Mouse (Mus musculus): ENCODE results near the gene Apold1. TPM values are rescaled to one million over a fixed set of nuclear protein-coding genes. Genes with fewer than 3 reads are reported as not detected.

Gene Apold1
- polyA plus RNA-seq, 1 experiment from 2014 or later: 3.7 TPM

DNA sequence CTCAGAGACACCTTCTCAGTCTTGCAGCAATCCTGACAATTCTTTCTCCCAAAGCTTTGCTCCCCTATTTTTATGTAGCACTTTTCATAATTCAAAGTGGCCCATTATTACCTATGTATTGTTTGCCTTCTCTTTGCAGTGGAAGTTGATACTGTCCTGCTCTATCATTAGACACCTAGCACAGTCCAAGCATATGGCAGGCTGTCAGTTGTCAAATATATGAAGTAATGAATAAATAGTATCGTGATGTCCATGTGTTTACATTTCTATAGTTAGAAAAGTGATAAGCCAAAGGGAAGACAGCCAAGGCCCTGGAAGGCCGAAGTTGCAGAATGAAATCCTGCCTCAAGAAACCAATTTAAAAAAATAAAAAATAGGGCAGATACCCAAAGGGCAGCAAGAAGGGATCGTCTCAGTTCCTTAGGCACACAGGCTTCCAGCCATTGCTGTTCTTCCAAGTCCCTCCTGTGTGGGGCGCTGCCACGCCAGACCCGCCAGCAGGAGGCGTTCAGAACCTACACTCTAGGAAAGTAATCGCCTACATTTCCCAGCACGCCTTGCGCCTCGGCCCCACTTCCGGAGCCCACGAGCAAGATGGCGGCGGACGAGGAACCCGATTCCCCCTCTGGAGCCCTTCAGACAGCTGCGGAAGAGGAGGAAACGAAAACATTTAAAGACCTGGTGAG, 29.7 kb downstream of the Apold1 start, which contains the start of gene Ddx47:
Gene Ddx47 (plus strand): TSS at position 565 of the 686 bp plus-strand sequence.
- Histone ChIP-seq H3K36me3 (replicated peaks) (peaks cover 26% of the 10 kb centered on the region), H3K4me2 (peak within 1 kb of the TSS; percentile 86), H3K27ac (no peak within 1 kb of the TSS), H3K4me3 (replicated peaks) (peak within 1 kb of the TSS; percentile 81), H3K4me1 (peaks cover 8% of the 10 kb centered on the region), H3K9me3 (no peaks in the 10 kb centered on the region), H3K27me3 (no peaks in the 10 kb centered on the region), H3K9ac (peak within 1 kb of the TSS; percentile 78)
- peak; percentile 94 for ATAC-seq (ENCODE audit: low FRiP score)
- 7% methylated on average over 19 of the region's 19 CpGs for WGBS

DNA sequence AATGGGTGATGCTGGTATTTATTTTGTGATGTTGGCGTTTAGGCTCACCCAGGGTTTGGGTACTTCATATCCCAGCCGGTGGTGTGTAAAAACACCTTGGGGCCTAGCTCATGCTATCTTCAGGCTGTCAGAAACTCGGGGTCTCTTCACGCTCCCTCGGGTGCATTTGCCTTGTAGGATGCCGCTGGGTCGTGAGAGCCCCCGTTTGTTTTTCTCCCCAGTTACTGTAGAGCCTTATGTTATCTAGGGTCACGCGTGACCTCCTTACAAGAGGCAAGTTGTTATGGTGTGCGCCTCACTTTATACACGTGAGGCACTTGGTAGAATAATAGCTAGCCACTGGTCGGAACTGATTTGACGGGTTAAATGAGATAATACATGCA, 30.2 kb downstream of the Apold1 start:
- H3K27ac ChIP-seq: no peak overlapping the region
- peak; percentile 80; the same call in 1 of the 2 replicates for ATAC-seq (ENCODE audit: low FRiP score)
- 2% methylated on average over 14 of the region's 14 CpGs for WGBS
- H3K36me3 ChIP-seq (replicated peaks): peaks cover 31% of the 10 kb centered on the region
- peak overlapping the region; percentile 78 for H3K9ac ChIP-seq
- no peaks in the 10 kb centered on the region for H3K27me3 ChIP-seq
- H3K9me3 ChIP-seq: no peaks in the 10 kb centered on the region
- H3K4me1 ChIP-seq: peaks cover 8% of the 10 kb centered on the region
- H3K4me3 ChIP-seq (replicated peaks): peak overlapping the region; percentile 81
- peak overlapping the region; percentile 86 for H3K4me2 ChIP-seq

GRCm38 (mm10) chr6:135017211-135017610, 35.7 kb downstream of the Apold1 start:
- H3K9ac ChIP-seq: no peak overlapping the region
- H3K9me3 ChIP-seq: no peaks in the 10 kb centered on the region
- no peak for ATAC-seq (ENCODE audit: low FRiP score)
- peaks cover 86% of the 10 kb centered on the region for H3K36me3 ChIP-seq (replicated peaks)
- no peak overlapping the region for H3K27ac ChIP-seq
- no peaks in the 10 kb centered on the region for H3K27me3 ChIP-seq
- no peak overlapping the region for H3K4me2 ChIP-seq
- peaks cover 5% of the 10 kb centered on the region for H3K4me1 ChIP-seq
- 96% methylated on average over 11 of the region's 11 CpGs for WGBS
- H3K4me3 ChIP-seq (replicated peaks): no peak overlapping the region

- no peaks in the 10 kb centered on the region for H3K27me3 ChIP-seq
- no peak overlapping the region for H3K27ac ChIP-seq
- ATAC-seq (ENCODE audit: low FRiP score): no peak
- no peak overlapping the region for H3K9ac ChIP-seq
- peaks cover 100% of the 10 kb centered on the region for H3K36me3 ChIP-seq (replicated peaks)
- no peaks in the 10 kb centered on the region for H3K4me1 ChIP-seq
- no peaks in the 10 kb centered on the region for H3K9me3 ChIP-seq
- H3K4me2 ChIP-seq: no peak overlapping the region
- no peak overlapping the region for H3K4me3 ChIP-seq (replicated peaks)
- WGBS: 93% methylated on average over 10 of the region's 10 CpGs
These were observed 38.0 kb downstream of the Apold1 start for GRCm38 (mm10) chr6:135019564-135019963.

DNA sequence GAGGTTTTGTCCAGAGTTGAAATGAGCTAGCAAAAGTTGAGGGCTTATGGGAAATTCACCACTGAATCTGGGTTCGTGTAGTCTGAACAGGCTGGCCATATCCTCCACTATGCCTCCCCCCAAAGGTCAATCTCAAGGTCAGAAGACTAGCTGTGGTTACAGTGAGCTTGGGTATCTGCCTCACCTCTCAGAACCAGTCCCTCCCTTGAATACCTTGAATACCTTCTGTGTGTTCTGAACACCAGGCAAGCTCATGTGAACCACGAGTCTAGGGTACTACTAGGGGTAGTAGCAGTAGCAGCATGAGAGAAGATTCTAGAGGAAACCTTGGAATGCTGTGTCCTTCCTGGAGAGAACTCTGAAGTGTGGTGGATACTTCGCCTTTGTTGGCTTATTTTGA, 40.1 kb downstream of the Apold1 start:
- Histone ChIP-seq H3K36me3 (replicated peaks) (peaks cover 86% of the 10 kb centered on the region), H3K9me3 (no peaks in the 10 kb centered on the region), H3K4me1 (no peaks in the 10 kb centered on the region), H3K4me2 (no peak overlapping the region), H3K27me3 (no peaks in the 10 kb centered on the region), H3K9ac (no peak overlapping the region), H3K27ac (no peak overlapping the region), H3K4me3 (replicated peaks) (no peak overlapping the region)
- no peak for ATAC-seq (ENCODE audit: low FRiP score)
- 92% methylated on average over 3 of the region's 3 CpGs for WGBS

DNA sequence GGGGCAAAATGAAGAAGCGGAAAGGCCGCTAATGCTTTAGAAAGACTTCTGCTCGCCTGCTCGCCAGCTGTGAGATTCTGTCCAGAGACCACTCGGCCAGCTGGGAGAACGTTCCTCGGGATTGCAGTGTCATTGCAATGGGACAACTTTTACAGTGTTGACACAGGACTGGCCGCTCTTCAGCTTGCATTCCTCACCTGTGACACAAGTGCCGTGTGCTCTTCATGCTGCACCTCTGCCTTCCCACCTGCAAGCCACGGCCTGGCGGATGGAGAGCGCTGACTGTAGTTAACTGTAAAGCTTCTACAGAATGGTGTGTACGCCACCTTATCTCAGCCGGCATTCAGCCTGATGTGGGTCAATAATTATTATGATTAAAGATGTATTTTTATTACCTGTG, 41.9 kb downstream of the Apold1 start:
- 96% methylated on average over 14 of the region's 14 CpGs for WGBS
- H3K27ac ChIP-seq: no peak overlapping the region
- no peak overlapping the region for H3K9ac ChIP-seq
- no peaks in the 10 kb centered on the region for H3K9me3 ChIP-seq
- no peak overlapping the region for H3K4me3 ChIP-seq (replicated peaks)
- H3K4me2 ChIP-seq: no peak overlapping the region
- H3K27me3 ChIP-seq: no peaks in the 10 kb centered on the region
- H3K36me3 ChIP-seq (replicated peaks): peaks cover 68% of the 10 kb centered on the region
- no peak for ATAC-seq (ENCODE audit: low FRiP score)
- H3K4me1 ChIP-seq: no peaks in the 10 kb centered on the region

- peaks cover 53% of the 10 kb centered on the region for H3K36me3 ChIP-seq (replicated peaks)
- no peak for ATAC-seq (ENCODE audit: low FRiP score)
- WGBS: 94% methylated on average over 1 of the region's 1 CpGs
These were observed 43.4 kb downstream of the Apold1 start for GRCm38 (mm10) chr6:135024781-135025420.

GRCm38 (mm10) chr6:135026232-135026631, 44.7 kb downstream of the Apold1 start:
- Histone ChIP-seq H3K36me3 (replicated peaks) (peaks cover 40% of the 10 kb centered on the region), H3K9ac (no peak overlapping the region), H3K27me3 (no peaks in the 10 kb centered on the region), H3K9me3 (no peaks in the 10 kb centered on the region), H3K27ac (no peak overlapping the region), H3K4me1 (no peaks in the 10 kb centered on the region), H3K4me3 (replicated peaks) (no peak overlapping the region), H3K4me2 (no peak overlapping the region)
- ATAC-seq (ENCODE audit: low FRiP score): no peak
- 9% methylated on average over 3 of the region's 3 CpGs for WGBS

More at GRCm38 (mm10) chr6:135024781-135025420, 43.4 kb downstream of the Apold1 start:
- no peak overlapping the region for H3K9ac ChIP-seq
- H3K4me2 ChIP-seq: no peak overlapping the region
- H3K4me1 ChIP-seq: no peaks in the 10 kb centered on the region
- no peaks in the 10 kb centered on the region for H3K27me3 ChIP-seq
- no peak overlapping the region for H3K27ac ChIP-seq
- no peaks in the 10 kb centered on the region for H3K9me3 ChIP-seq
- no peak overlapping the region for H3K4me3 ChIP-seq (replicated peaks)

DNA sequence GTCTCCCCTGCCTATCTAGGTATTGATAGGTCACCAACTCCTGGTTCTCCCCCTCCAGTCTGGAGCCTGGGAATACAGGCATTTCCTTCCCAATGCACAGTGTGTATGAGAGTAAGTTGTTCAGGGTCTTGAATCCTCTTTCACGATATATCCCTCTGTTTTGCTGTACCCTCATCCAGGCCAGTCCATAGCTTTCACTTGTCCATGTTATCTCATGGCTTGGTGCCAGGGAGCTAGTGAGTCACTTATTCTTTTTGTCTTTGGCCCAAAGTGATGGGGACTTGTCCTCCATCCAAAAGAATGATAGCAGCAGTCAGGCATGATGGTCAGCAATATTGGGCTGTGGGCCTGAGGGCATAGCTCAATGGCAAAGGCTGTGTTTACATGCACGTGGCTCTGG, 45.2 kb downstream of the Apold1 start:
- Histone ChIP-seq H3K27me3 (no peaks in the 10 kb centered on the region), H3K4me1 (no peaks in the 10 kb centered on the region), H3K27ac (no peak overlapping the region), H3K4me2 (no peak overlapping the region), H3K9ac (no peak overlapping the region), H3K4me3 (replicated peaks) (no peak overlapping the region), H3K36me3 (replicated peaks) (peaks cover 35% of the 10 kb centered on the region), H3K9me3 (no peaks in the 10 kb centered on the region)
- ATAC-seq (ENCODE audit: low FRiP score): no peak
- WGBS: 89% methylated on average over 2 of the region's 2 CpGs

DNA sequence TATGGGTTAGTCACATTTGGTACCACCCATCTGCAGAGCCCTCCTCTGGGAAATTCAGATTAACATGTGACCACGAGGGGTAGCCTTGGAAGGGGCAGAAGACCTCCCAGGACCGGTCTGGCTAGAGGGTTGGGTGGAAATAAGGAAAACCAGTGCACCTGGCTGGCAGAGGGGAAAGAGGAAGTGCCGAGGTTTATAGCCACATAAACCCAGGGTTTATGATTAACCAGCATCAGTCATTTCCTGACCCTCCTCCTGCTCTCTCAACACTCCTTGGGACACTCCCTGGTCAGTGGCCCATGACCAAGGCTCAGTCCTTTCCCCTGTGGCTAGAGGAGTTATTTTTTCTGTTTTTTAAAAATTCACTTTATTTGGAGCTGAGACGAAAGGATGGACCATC, 47.7 kb downstream of the Apold1 start:
- Histone ChIP-seq H3K9ac (no peak overlapping the region), H3K4me2 (no peak overlapping the region), H3K4me3 (replicated peaks) (no peak overlapping the region), H3K36me3 (replicated peaks) (peaks cover 10% of the 10 kb centered on the region), H3K27me3 (no peaks in the 10 kb centered on the region), H3K9me3 (no peaks in the 10 kb centered on the region), H3K4me1 (no peaks in the 10 kb centered on the region), H3K27ac (no peak overlapping the region)
- ATAC-seq (ENCODE audit: low FRiP score): no peak
- 84% methylated on average over 4 of the region's 4 CpGs for WGBS

Other genes with a start within 250 kb of the Apold1 start
- gene Dusp16, start 189.1 kb upstream of the Apold1 start, polyA plus RNA-seq (2016; fragmentation: Nextera tagmentation; extraction: Ambion mirVana): 20.4 and 22.0 TPM in 2 replicates
- 1.7 and 1.8 TPM in 2 replicates for gene Crebl2, start 151.6 kb upstream of the Apold1 start, polyA plus RNA-seq (2016; fragmentation: Nextera tagmentation; extraction: Ambion mirVana)
- gene Gpr19, start 83.1 kb upstream of the Apold1 start, polyA plus RNA-seq (2016; fragmentation: Nextera tagmentation; extraction: Ambion mirVana): 38.5 and 45.6 TPM in 2 replicates
- gene Cdkn1b, start 61.3 kb upstream of the Apold1 start, polyA plus RNA-seq (2016; fragmentation: Nextera tagmentation; extraction: Ambion mirVana): 36.4 and 40.5 TPM in 2 replicates
- 91.3 and 93.0 TPM in 2 replicates for gene Ddx47, start 29.9 kb downstream of the Apold1 start, polyA plus RNA-seq (2016; fragmentation: Nextera tagmentation; extraction: Ambion mirVana)
- gene Gprc5a, start 83.9 kb downstream of the Apold1 start, polyA plus RNA-seq (2016; fragmentation: Nextera tagmentation; extraction: Ambion mirVana): 1.7 and 1.8 TPM in 2 replicates
- gene Gprc5d, start 136.6 kb downstream of the Apold1 start, polyA plus RNA-seq (2016; fragmentation: Nextera tagmentation; extraction: Ambion mirVana): not detected in 2 replicates
- 48.8 and 52.2 TPM in 2 replicates for gene Fam234b, start 216.3 kb downstream of the Apold1 start, polyA plus RNA-seq (2016; fragmentation: Nextera tagmentation; extraction: Ambion mirVana)
- 2.8 and 3.6 TPM in 2 replicates for gene Hebp1, start 216.3 kb downstream of the Apold1 start, polyA plus RNA-seq (2016; fragmentation: Nextera tagmentation; extraction: Ambion mirVana)

Measured in forebrain, embryonic 12.5 days (tissue).